Mouse (Mus musculus) thymus, adult 2 months (tissue): Measurements from ENCODE around the gene Chmp5.

Experiments
- CTCF ChIP-seq: fragments of 200-500 bp; IDR thresholded peaks from 2 replicates; pipeline ENCODE4 v1.5.1; 2012; ENCODE audit warnings: mild to moderate bottlenecking, control low read depth, low read length, moderate library complexity, borderline replicate concordance; ENCODE audit not compliant: control insufficient read depth, poor library complexity, insufficient read depth; ENCODE audit errors: extremely low read depth
- POLR2A ChIP-seq: fragments of 200-500 bp; IDR thresholded peaks from 2 replicates; pipeline ENCODE4 v1.6.1; 2012; ENCODE audit warnings: mild to moderate bottlenecking, low read length, control low read depth, moderate library complexity; ENCODE audit not compliant: control insufficient read depth, poor library complexity, insufficient read depth; ENCODE audit errors: extremely low read depth

DNA sequence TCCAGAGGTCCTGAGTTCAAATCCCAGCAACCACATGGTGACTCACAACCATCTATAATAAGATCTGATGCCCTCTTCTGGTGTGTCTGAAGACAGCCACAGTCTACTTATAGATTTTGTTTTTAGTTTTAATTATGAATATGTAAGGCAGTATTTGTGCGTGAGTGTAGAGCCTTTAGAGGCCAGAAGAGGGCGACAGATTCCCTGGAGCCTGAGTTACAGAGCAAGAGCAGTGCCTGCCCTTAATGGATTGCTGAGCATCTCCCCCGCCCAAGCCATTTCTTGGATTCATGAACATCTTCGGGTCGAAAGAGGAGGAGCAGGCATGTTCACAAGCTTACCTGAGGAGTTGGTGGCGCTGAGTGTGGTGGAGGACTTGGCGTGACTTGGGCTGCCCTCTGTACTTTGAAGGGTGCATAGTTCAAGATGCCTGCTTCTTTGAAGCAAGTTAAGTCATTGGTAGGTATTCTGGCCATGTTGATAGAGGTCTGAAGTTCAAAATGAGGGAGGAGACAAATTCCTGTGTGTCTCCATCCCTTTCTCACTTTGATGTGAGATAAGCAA lies 31.5 kb upstream of the Chmp5 start:
- TF ChIP-seq CTCF = no peak
- TF ChIP-seq POLR2A = no peak
